Mouse (Mus musculus) neural tube, embryonic 10.5 days (tissue): ENCODE measurements at regions not wholly inside any gene's neighbourhood (a gene's known extent, or its start where the extent isn't known, plus 50 kb on each side); places are given as distances from the start of the nearest gene placed in this dataset.

Experiments used
- DNase-seq: peaks from one replicate; pipeline ENCODE4 v3.0.0-alpha.2; 2017; ENCODE audit warnings: low spot score; ENCODE audit errors: extremely low spot score

DNA sequence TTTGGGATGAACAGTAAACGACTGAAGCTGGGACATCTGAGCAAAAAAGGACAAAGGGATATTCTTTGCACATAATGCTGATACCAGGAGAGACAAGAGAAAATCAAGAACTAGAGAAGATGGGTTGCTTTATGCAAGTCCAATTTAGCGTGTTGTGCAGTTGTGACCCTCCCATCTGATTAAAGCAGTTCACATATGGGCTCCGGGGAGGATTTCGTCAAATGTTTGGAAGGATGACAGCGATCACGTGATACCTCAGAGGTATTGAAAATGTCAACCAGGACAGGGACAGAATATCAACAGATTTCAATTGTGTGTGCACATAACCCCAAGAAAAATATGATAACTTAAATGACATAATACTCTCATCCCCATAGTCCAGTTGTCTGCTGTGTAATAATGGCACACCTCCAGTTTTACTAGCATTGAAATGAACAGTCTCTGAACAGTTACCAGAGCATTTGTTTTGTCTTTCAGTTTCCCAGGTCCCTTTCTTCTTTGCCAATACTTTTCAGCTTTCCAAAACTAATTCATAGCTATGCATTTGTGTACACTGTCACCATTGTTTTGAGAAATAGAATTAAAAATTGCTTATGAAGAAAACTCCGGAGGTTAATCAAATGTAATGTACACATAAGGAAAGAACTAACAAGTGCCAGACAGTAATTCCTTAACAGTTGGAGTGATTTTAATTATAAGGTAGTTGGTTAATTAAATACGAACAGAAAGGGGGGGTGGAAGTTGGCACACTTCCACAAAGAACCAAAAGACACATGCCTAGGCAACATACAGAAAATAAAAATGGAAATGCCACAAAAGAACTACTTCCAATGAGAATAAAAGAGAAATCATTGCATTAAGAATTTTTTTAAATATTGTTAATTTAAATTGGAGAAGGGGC is 582.6 kb upstream of the Map3k7 start:
- DNase-seq: no peak

DNA sequence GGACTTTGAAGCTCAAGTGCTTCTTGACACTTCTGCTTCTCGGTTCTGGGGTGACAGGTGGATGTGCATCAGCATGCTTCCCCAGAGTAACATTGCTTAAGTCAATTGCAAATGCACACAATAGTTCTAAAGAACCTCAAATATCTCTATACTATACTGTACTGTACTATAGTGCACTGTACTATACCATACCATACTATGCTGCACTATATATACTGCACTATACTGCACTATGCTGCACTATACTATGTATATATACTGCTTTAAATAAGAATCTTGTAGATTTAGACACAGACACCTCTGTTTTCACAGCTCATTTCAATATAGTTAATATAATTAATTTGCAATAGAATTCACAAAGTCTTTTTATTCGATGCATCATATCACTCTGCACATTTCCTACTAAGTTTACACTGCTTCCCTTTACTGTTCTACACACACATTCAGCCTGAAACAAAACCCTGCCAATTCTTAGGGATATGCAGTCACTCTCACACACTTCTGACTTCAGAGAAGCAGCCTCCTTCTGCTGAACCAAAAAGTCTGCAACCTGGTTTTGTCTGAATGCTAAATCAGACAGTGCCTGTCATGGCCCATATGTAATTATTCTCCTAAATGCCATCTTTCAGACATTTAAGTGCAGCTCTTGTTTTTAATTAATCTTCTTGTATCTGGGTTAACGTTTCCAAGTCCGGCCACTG is 570.8 kb upstream of the Map3k7 start:
- DNase-seq: no peak

DNA sequence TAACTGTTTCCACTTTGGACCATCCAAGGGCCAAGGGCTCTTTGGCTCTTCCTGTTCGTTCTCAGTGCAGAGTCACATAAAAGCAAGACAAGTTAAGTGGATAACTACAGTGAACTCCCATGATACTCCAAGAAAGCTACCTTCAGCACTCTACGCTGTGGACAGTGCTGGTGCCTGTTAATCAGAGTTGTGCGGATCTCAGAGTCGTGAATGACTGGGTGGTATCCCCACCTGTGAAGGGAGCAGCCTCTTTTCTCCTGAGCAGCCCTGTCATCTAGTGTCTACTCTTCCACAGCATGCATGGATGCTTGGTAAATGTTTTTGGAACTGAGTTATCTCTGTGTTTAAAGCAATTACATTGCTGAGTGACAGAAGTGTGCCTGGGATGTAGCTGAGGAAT is 568.4 kb upstream of the Map3k7 start:
- no peak for DNase-seq

DNA sequence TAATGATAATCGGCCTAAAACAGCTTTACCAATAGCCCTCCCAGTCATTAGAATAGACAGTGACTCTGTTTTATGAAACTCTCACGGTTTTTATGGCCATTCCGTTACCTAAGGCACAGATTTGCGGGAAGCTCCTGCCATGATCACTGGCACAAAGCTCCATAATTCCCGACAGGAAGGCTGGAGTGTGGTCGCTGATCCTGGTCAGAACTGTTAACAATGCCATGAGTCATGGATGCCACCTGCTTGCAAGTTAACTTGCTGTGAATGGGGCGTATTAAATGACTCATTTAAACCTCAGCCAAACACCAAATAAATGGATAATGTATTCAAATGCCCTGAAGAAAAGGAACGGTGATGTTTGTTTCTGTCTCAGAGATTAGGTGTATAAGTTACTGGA is 559.9 kb upstream of the Map3k7 start:
- no peak for DNase-seq

DNA sequence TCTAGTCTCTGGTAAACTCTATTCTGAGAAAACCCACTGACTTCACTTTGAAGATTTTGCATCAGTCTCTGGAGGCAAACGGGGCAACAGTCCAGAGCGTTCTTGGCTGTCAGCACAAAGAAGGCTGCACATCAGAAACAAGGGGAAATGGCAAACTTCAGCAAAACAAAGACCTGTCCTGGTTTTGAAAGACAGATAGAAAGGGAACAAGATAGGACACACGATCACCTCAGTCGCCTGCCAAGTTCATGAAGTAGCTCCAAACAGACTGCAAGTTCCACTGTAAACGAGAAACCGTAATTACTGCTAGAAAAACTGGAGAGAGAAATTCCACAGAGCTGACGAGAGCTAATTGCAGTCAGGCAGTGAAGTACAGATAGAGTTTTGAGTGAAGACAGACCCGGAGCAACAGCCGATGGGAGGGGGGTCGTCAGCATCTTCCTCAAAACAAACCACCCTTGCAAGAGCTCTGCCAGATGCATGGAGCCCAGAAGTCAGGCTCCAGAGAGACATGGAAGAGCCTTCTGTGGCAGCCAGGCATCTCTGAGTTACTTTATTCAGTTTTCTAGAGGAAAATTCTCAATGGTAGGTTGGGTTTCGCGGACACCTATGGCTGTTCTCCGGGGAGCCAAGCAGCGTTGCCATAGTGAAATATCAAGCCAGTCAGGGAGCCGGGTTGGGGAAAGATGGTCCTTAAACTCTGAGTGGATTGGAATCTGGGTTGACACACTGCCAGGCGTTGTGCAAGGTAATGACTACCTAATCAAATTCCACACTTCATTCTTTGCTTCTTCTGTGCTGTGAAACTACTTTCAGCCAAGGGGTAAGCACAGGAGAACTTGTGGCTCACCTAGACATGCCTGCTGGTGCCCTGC is 558.8 kb upstream of the Map3k7 start:
- DNase-seq: no peak

DNA sequence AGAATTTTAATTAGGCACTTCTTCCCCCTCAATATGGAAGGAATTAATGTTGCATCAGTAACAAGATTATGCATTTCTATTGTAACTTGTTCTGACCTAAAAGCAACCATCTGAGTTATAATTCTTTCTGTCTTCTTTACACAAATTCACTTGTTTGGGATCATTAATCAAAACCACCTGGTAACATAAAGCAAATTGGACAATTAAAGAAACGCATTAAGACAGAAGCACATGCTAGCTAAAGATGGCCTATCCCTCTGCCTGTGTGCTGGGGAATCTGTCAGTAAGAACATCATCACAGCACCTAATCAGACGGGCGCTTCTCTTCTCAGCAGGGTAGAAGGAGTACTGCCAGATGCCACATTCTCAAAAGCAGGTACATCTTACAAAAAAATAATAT is 553.7 kb upstream of the Map3k7 start:
- DNase-seq: no peak

DNA sequence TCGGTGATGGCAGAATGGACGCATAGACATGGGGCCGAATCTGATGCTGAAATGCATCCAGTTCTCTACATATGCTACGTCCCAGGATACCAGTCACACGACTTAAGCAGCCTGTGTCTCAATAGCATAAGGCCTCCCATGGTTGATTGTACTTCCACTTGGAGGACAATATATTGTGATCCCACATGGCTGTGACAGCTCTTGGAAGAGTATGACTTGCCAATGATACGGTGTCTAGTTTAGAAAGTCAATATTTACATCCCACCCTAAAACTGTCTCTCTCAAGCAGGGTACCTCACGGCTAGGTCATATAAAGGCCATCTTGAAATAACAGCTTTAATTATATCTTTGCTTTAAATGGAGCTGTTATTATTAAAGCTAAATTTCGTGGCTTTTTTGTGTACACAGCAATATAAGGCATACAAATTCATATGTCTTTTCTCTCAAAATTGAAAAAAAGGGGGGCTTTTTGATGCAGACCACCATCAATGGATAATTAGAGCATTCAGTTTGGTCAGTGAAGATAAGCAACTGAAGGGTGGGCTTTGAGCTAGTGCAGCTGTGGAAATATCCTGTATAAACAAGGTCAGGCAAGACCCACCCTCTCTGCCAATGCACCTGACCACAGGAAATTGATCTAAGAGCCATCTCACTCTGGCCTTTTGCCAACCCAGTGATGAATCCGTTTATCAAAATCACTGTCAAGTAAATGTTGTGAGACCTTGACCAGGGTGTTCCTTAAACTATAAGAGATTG is 551.9 kb upstream of the Map3k7 start:
- DNase-seq: no peak

DNA sequence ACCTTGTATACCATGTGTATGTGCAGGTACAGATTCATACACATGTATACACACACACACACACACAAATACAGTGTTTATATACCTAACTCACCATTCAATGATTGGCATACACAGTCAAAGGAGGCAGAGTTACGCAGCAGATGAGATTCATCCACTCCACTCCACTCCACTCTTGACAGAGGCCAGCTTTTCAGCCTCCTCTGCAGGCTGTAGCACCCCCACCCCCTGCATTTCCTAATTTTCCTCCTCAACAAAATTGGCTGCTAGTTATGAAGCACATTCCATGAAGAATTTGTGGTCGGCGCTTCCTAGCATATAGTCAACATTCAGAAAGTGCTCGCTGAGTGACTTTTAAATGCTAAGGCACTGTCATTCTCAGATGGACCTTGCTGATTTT is 546.7 kb upstream of the Map3k7 start:
- no peak for DNase-seq

DNA sequence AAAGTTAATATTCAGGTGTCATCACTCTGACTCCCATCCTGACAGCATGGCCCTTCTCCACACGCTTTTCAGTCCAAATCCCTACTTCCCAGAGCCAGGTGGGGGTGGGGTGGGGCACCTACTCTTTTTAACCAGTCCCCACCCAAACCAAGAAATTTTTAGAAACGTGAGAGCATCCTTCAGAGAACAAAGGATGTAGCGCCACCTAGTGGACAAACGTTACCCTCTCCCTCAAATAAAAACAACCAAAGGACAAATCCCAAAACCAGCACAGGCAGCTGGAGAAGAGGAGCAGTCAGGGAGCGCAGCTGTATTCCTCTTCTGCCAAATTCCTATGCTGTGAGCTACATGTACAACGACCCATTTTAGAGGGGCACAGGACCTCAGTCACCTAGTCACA is 544.7 kb upstream of the Map3k7 start:
- DNase-seq: peak; percentile 70

DNA sequence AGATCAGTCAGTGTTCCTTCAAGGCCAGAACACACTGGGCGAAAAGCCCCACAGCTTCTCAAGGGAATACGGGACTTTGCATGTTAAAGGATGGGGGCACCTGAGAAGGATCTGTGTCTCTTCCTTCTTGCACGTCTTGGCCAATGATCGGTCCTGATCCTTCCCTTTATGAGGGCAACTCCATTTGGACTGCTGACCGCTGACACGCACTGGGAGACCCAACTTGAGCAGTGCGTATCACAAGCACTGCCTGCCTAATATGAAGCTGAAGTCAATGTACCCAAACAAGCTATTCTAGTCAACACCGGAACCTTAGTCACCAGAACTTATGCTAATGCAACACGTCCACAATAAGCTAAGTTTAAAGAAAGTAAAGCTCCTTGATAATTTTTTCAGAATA is 543.7 kb upstream of the Map3k7 start:
- DNase-seq: no peak

DNA sequence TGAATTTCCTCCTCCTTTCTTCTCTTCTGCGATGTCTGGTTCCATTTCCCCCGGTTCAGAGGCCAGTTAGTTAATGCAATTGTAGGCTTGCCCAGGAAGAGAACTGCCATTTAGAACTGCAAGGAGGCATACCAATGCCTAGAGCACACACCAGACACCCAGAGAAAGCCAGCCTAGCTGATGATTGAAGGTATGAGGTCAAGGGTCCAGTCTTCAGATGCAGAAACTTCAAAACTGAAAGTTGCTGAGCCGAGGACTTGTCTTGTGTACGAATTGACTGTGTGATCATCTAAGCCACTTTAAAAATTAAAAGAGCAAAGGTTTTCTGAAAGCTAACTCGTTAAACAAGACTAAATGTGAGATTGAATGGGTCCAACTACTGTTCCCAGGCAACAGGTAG is 542.5 kb upstream of the Map3k7 start:
- no peak for DNase-seq

DNA sequence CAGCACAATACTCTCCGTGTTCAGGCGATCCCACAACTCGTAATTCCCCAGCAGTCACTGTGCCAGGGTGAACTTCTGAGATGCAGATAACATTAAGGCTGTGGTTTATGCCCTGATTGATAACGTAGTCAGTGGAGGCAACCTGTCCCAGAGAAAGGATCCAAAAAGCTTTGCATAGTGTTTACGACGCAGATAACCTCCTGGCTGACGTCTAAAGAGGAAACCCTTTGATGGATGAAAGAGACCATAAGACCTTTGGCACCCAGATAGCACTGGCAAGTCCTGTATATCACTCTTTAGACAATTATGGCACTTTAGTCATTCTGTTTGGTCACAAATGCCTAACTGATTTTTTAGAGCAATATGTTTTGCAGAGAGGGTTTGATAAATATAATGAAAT is 538.8 kb upstream of the Map3k7 start:
- no peak for DNase-seq

DNA sequence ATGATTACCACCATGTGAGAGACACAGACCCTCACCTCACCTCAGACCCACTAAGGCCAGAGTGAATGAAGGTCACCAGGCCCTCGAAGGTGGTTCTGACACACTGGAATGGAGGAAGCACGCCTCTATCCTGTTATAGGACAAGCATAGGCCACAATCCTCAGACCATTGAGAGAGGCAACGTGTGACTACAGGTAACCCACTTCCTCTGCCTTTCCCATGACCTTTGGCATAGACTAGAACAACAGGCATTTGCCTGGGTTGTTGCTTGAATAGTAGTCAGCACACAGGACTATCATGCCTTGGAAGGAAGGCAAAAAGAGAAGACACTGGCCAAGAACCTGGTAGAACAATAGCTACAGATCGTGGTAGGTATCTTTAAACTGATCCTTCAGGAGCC is 538.2 kb upstream of the Map3k7 start:
- no peak for DNase-seq

DNA sequence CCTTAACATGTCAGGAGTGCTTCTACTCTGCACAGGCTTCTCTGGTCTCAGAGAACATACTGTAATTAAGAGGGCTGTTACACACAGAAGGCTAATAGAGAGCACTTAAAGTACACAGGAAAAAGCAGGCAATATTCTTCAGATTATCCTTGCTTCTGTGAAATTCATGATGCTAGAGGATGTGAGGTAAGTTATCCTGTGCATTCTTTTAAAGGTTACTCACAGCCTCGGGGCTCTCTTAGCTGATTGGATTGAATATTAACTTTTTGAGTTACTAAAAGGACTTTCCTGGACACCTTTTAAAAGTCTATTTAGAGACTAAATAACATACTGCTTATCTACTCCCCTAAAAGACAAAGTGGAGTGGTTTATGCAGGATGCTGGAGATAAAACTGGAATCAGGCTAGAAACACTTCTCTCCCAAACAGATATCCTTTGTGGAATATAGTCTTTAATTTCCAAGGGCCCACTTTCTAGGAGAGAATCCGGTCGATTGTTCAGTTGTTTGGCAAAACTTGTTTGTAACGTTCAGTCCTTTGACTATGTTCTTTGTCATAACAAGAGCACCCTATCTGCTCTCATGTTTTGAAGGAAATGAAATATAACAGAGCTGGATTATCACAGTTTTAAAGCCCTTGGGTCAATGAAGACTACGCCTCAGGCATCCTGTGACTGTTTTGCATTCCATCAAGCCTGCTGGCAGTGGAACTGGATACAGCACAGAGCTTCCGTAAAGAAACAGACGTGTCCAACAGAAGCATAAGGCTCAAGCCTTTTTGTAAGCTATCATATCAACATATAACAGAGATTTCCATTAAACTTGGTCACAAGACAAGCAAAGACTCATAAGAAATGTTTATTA is 537.5 kb upstream of the Map3k7 start:
- DNase-seq: no peak

DNA sequence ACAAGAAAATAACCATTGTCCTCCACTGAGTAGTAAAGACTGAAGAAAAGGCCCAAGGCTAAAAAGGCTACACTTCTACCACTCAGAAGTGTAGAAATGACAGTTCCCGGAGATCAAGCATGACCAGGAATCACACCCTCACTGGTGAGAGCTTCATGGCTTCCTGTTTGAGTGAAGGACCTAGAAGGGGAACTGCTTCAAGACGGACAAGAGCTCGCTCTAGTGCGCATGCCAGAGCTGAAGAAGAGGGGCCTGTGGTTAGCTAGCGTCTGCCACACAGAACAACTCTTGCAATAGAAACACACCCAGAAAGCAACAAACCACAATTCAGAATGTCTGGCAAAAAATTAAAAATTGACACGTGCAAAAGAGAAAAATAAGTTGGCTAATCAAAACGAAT is 530.0 kb upstream of the Map3k7 start:
- no peak for DNase-seq

DNA sequence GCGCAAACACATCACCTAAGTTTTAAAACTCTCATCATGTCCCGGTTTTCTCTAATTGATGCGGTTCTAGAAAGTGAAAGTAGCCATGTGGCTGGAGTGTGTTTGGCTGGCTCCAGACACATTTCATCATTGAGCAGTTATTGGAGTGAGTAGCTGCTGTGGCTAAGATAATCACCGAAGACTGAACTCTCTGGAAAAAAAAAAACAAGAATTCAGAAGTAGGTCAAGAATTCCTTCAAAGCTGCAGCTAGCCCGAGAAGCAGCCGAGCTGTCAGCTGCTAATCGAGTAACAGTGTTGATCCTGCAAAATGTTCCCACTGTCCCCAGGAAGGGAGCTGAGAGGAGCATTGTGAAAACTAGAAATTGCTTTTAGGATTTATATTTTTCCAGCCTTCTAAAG is 509.0 kb upstream of the Map3k7 start:
- no peak for DNase-seq

DNA sequence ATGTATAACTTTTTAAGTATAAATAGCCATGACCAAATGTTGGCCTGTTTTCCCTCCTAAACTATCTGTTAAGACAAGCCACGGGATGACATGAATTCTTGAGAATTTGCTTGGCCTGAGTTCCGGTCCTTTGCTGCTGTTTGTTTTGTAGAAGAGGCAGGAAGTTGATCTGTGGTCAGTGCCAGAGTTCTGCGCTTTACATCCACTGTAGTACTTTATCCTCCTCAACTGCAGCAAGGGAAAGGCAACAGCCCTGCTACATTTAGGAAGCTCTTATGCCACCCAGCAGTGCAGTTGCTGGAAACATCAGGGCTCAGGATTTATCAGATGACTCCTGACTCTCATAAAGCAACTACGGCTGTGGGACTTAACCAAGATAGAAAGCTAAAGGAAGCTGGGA is 508.4 kb upstream of the Map3k7 start:
- DNase-seq: no peak

DNA sequence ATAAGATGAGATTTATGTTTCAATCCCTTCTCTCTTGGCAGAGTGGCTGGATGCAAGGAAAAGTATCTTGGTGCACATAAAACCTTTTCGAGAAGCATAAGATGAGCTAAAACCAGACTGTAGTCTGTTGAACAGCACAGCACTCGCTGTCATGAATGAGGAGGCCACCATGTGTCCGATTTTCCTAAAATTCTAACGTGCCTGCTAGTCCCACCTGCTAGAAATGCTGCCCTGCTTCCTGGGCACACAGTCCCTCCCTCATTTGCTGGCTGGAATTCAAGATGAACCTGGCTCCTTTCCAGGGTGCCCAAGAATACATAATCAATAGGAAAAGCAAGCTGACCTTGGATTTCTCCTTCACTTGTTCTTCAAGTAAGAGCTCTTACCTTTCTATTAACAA is 501.4 kb upstream of the Map3k7 start:
- no peak for DNase-seq

DNA sequence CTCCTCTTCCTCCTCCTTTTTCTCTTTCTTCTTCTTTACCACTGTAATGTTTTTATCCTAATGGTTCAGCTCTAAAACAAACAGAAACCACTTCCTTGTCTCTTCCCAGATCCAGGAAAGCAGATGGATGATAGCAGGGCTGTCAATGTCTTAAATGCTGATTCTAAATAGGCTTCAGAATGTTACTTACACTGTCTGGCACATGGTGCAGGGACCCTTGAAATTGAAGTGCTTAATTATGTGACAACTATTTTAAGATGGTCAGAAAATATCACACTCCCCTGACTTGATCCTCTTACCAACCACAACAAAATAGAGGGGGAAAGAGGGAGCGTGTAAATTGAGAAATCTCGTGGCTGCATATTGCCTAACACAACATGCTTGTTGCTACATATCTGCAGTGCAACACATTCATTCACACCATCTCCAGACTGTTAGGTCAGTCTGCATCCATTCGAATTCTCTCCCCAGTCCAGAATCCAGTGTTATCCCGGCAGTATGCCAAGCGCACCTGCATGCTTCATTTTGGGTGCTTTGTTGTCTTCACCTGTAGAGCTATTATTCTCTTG is 500.7 kb upstream of the Map3k7 start:
- no peak for DNase-seq

DNA sequence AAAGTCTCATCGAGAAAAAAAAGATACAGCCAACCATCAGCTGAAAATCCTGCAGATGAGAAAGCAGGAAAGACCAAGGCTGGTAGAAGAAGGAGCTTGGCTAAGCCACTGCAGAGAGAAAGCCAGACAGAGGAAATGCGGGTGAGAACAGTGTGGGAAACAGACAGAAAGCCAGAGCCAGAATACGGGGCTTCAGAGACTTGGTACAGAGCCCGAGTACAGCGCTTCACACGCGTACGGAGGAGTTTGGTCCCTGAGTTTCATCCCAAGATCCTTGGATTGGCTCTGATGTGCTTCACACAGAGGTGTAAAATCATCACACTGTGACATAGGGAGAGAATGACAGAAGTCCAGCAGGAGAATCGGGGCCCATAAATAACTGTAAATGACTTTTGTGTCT is 495.6 kb upstream of the Map3k7 start:
- DNase-seq: no peak
